Mouse (Mus musculus): ENCODE results near the gene Cav3. TPM values are rescaled to one million over a fixed set of nuclear protein-coding genes. Genes with fewer than 3 reads are reported as not detected.

Cav3 gene
- total and polyA plus RNA-seq, 2 experiments from 2014 or later = 0.13 TPM; not detected in 1

DNA sequence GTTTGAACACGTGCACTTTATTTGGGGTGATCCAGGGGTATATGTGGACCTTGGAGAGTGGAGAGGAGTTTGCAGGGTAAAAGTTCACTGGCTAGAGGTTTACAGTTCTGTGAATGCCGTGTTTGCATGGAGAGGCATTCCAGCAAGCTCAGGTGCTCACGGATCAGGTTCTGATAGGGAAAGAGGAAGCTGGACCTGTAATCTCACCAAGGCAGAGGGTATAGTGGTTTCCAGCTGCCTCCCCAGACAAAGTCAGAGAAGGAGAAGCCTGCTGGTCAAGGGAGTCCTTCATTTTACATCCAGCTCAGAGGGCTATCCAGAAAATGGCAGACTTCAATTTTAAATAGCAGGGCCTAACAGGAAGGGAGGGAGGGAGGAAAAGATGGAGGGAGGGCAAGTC is 58.7 kb downstream of the Cav3 start:
- Histone ChIP-seq H3K4me2 (ENCODE audit: low read depth) (no peak overlapping the region), H3K27ac (ENCODE audit: low read depth, low read length) (no peak overlapping the region), H3K4me3 (ENCODE audit: low read depth, low read length) (no peak overlapping the region), H3K4me1 (ENCODE audit: insufficient read depth) (no peaks in the 10 kb centered on the region), H3K36me3 (ENCODE audit: insufficient read depth) (no peaks in the 10 kb centered on the region), H3K9me3 (ENCODE audit: low read length) (no peaks in the 10 kb centered on the region), H3K27me3 (ENCODE audit: insufficient read depth, low read length) (no peaks in the 10 kb centered on the region), H3K9ac (no peak overlapping the region)
- ATAC-seq (no peak), DNase-seq (no peak)
- 91% methylated on average over 3 of the region's 3 CpGs for WGBS
- TF ChIP-seq CTCF (IDR thresholded peaks at IDR 0.05; ENCODE audit: low read depth) = no peak

Other genes starting within 250 kb of the Cav3 start
- gene Lmcd1, start 185.7 kb upstream of the Cav3 start, total RNA-seq (2014; rRNA removed) = 6.8 and 6.9 TPM in 2 replicates
- gene Lmcd1, start 185.7 kb upstream of the Cav3 start, polyA plus RNA-seq (2015; fragmentation: Nextera tagmentation; extraction: Ambion mirVana) = 7.3 and 8.4 TPM in 2 replicates
- gene Ssu2, start 71.5 kb upstream of the Cav3 start, total RNA-seq (2014; rRNA removed) = 0.29 TPM in 1 of 2 replicates, not detected in the other
- gene Ssu2, start 71.5 kb upstream of the Cav3 start, polyA plus RNA-seq (2015; fragmentation: Nextera tagmentation; extraction: Ambion mirVana) = 0.25 and 0.44 TPM in 2 replicates
- gene Oxtr, start 30.4 kb downstream of the Cav3 start, total RNA-seq (2014; rRNA removed) = 5.2 and 6.7 TPM in 2 replicates
- 1.4 and 3.5 TPM in 2 replicates for gene Oxtr, start 30.4 kb downstream of the Cav3 start, polyA plus RNA-seq (2015; fragmentation: Nextera tagmentation; extraction: Ambion mirVana)
- 8.8 and 9.1 TPM in 2 replicates for gene Rad18, start 237.2 kb downstream of the Cav3 start, total RNA-seq (2014; rRNA removed)
- gene Rad18, start 237.2 kb downstream of the Cav3 start, polyA plus RNA-seq (2015; fragmentation: Nextera tagmentation; extraction: Ambion mirVana) = 9.0 and 12.9 TPM in 2 replicates

Measured in forebrain, postnatal 0 days (tissue).